Mouse (Mus musculus) cerebellum, postnatal 25 days (tissue): Measurements from ENCODE around the gene Tmem123.

Source experiments
- DNase-seq, 2 experiments: peaks; one replicate each; pipeline ENCODE4 v3.0.0; 2021; ENCODE audit warnings: mixed read lengths in 2 of 2

The Tmem123 gene

GRCm38 (mm10) chr9:7829531-7830528, 66.0 kb downstream of the Tmem123 start:
- DNase-seq = no peak

GRCm38 (mm10) chr9:7833421-7833820, 69.6 kb downstream of the Tmem123 start:
- no peak for DNase-seq

- DNase-seq = no peak
Measured at GRCm38 (mm10) chr9:7835302-7835701, 71.5 kb downstream of the Tmem123 start.

GRCm38 (mm10) chr9:7836331-7836730, 72.5 kb downstream of the Tmem123 start:
- peak; percentile 66 to 71 for DNase-seq

- DNase-seq = peak; percentile 96 to 98
Measured at GRCm38 (mm10) chr9:7836905-7837805, 73.3 kb downstream of the Tmem123 start, which contains the start of gene Birc2. Gene Birc2, minus strand, starts transcription at chr9:7837064.

- DNase-seq = peak in 1 of 2 experiments; percentile 22
Measured at GRCm38 (mm10) chr9:7837806-7838440, 74.1 kb downstream of the Tmem123 start.

- no peak for DNase-seq
Measured at GRCm38 (mm10) chr9:7841221-7841620, 77.4 kb downstream of the Tmem123 start.
